Comparison of ENCODE assay signal across 7 mouse cellular contexts in genomic region chr16:90220026-90220891, GRCm38 (mm10). TPM values are rescaled to one million over a fixed set of nuclear protein-coding genes. Genes with fewer than 3 reads are reported as not detected.
DNase-seq lines count a peak whose midpoint lies in the region; ATAC-seq lines count a peak whose summit lies in the region.

TSS of gene Sod1 (plus strand) at chr16:90220754.

- intact Hi-C loops in left cerebral cortex, postnatal 36 days (cut with DNase I), result no loop called here

- H3K9ac ChIP-seq in intestine, embryonic 16.5 days (ENCODE audit: low read depth, low read length), result peak within 1 kb of the TSS; percentile 93
- peak within 1 kb of the TSS; percentile 89 for H3K9ac ChIP-seq in midbrain, embryonic 11.5 days (ENCODE audit: low read length)

- peaks cover under 1% of the 10 kb centered on the region; the same call in 1 of the 2 replicates for H3K36me3 ChIP-seq in intestine, embryonic 16.5 days (ENCODE audit: control insufficient read depth, insufficient read depth, low read length)
- H3K36me3 ChIP-seq in midbrain, embryonic 11.5 days (ENCODE audit: control insufficient read depth, insufficient read depth, low read length), result peaks cover 4% of the 10 kb centered on the region; the same call in 1 of the 2 replicates

- 2% methylated on average over 63 of the region's 63 CpGs for WGBS in intestine, embryonic 16.5 days
- 1% methylated on average over 63 of the region's 63 CpGs for WGBS in midbrain, embryonic 11.5 days

- H3K4me1 ChIP-seq in intestine, embryonic 16.5 days (ENCODE audit: control insufficient read depth, insufficient read depth, low read length), result peaks cover 11% of the 10 kb centered on the region
- peaks cover 17% of the 10 kb centered on the region for H3K4me1 ChIP-seq in midbrain, embryonic 11.5 days (ENCODE audit: control insufficient read depth, insufficient read depth, low read length)

- H3K27ac ChIP-seq in intestine, embryonic 16.5 days (ENCODE audit: low read length), result peak within 1 kb of the TSS; percentile 92
- H3K27ac ChIP-seq in midbrain, embryonic 11.5 days (ENCODE audit: low read depth, low read length), result peak within 1 kb of the TSS; percentile 80

- H3K9me3 ChIP-seq in intestine, embryonic 16.5 days (ENCODE audit: control insufficient read depth, low read length), result no peaks in the 10 kb centered on the region
- H3K9me3 ChIP-seq in midbrain, embryonic 11.5 days (ENCODE audit: control insufficient read depth, low read length), result no peaks in the 10 kb centered on the region

- peak within 1 kb of the TSS; percentile 95 for H3K4me3 ChIP-seq in intestine, embryonic 16.5 days (ENCODE audit: low read length)
- peak within 1 kb of the TSS; percentile 88 for H3K4me3 ChIP-seq in midbrain, embryonic 11.5 days (ENCODE audit: low read depth, low read length)

- H3K4me2 ChIP-seq in intestine, embryonic 16.5 days (ENCODE audit: low read depth, low read length), result peak within 1 kb of the TSS; percentile 81
- H3K4me2 ChIP-seq in midbrain, embryonic 11.5 days, result peak within 1 kb of the TSS; percentile 76

- ATAC-seq in intestine, embryonic 16.5 days, result peak; percentile 93
- peak; percentile 98 for ATAC-seq in midbrain, embryonic 11.5 days (ENCODE audit: low FRiP score)

- H3K27me3 ChIP-seq in intestine, embryonic 16.5 days (replicated peaks; ENCODE audit: control insufficient read depth, insufficient read depth, low read length), result no peaks in the 10 kb centered on the region
- no peaks in the 10 kb centered on the region for H3K27me3 ChIP-seq in midbrain, embryonic 11.5 days (ENCODE audit: control insufficient read depth, insufficient read depth, low read length)

- peak; percentile 96 for DNase-seq in adrenal gland, adult 2 months
- peak; percentile 94 for DNase-seq in embryo, embryonic 11.5 days (ENCODE audit: low read depth, low spot score)
- DNase-seq in gastrocnemius, postnatal 4 days (ENCODE audit: low spot score in 2 of 2), result peak; percentile 96 to 97
- DNase-seq in left cerebral cortex, postnatal 36 days (ENCODE audit: low spot score in 2 of 2), result peak; percentile 92 to 93
- peak; percentile 99 for DNase-seq in midbrain, embryonic 11.5 days (ENCODE audit: low spot score, missing footprints)
- peak; percentile 91 for DNase-seq in skeletal muscle tissue, adult 2 months (ENCODE audit: low read depth, low spot score)

RNA-seq across cellular contexts. Expression of gene Sod1, which starts in this region (rescaled TPM):
- 1,000 to 10,000 TPM; 1,281 to 1,419 TPM for total RNA-seq in adrenal gland, adult 2 months (2021)
- polyA plus RNA-seq in adrenal gland, adult 2 months (2012; rRNA removed), result 539 and 713 TPM in 2 replicates
- total RNA-seq in gastrocnemius, postnatal 4 days (2021), result 100 to 1,000 TPM; 404 to 416 TPM
- 1,142 and 1,262 TPM in 2 replicates for polyA plus RNA-seq in intestine, embryonic 16.5 days (2015; fragmentation: Nextera tagmentation; extraction: Ambion mirVana)
- total RNA-seq in left cerebral cortex, postnatal 36 days (2021), result 100 to 1,000 TPM; 400 to 436 TPM
- 1,019 and 1,097 TPM in 2 replicates for polyA plus RNA-seq in midbrain, embryonic 11.5 days (2014; fragmentation: Nextera tagmentation; extraction: Ambion mirVana)

Comparison
In these comparisons a context has a peak if more than half of its experiments do, and no peak if none do; other contexts are left out.
1. Peak in every context shown above with its lines: DNase-seq, ATAC-seq, H3K4me3 ChIP-seq and H3K27ac ChIP-seq.